Mouse (Mus musculus) thymus, adult 2 months (tissue): ENCODE results near the gene Olfr455. TPM values are rescaled to one million over a fixed set of nuclear protein-coding genes. Genes with fewer than 3 reads are reported as not detected.

ENCODE experiments used
- DNase-seq: peaks from one replicate; pipeline ENCODE4 v3.0.0; 2021
- H3K27ac ChIP-seq: fragments of 200-500 bp; 2 replicates; pipeline ENCODE4 v1.5.1; 2012; ENCODE audit warnings: low read length, control low read depth; ENCODE audit not compliant: control insufficient read depth, insufficient read depth
- H3K27me3 ChIP-seq: fragments of 200-500 bp; 2 replicates; pipeline ENCODE4 v1.6.1; 2012; ENCODE audit warnings: mild to moderate bottlenecking, low read length, moderate library complexity, mixed read lengths; ENCODE audit not compliant: control insufficient read depth, insufficient read depth
- H3K36me3 ChIP-seq: fragments of 200-500 bp; 2 replicates; pipeline ENCODE4 v1.6.1; 2012; ENCODE audit warnings: mild to moderate bottlenecking, low read length, moderate library complexity; ENCODE audit not compliant: control insufficient read depth, insufficient read depth
- H3K4me1 ChIP-seq: fragments of 200-500 bp; replicated peaks from 2 replicates; pipeline ENCODE4 v1.6.1; 2012; ENCODE audit warnings: low read length; ENCODE audit not compliant: control insufficient read depth, insufficient read depth
- H3K4me3 ChIP-seq: fragments of 200-500 bp; 2 replicates; pipeline ENCODE4 v1.5.1; 2012; ENCODE audit warnings: mild to moderate bottlenecking, low read length, control low read depth, moderate library complexity; ENCODE audit not compliant: control insufficient read depth, insufficient read depth
- CTCF ChIP-seq: fragments of 200-500 bp; IDR thresholded peaks from 2 replicates; pipeline ENCODE4 v1.5.1; 2012; ENCODE audit warnings: mild to moderate bottlenecking, control low read depth, low read length, moderate library complexity, borderline replicate concordance; ENCODE audit not compliant: control insufficient read depth, poor library complexity, insufficient read depth; ENCODE audit errors: extremely low read depth
- POLR2A ChIP-seq: fragments of 200-500 bp; IDR thresholded peaks from 2 replicates; pipeline ENCODE4 v1.6.1; 2012; ENCODE audit warnings: mild to moderate bottlenecking, low read length, control low read depth, moderate library complexity; ENCODE audit not compliant: control insufficient read depth, poor library complexity, insufficient read depth; ENCODE audit errors: extremely low read depth
- WGBS: fragments of 180-500 bp; shearing (Covaris S2); methylation state at CpG from one replicate; pipeline ENCODE4 v1.1.7; 2018; 5-methylcytosine and 5-hydroxymethylcytosine counted together
- polyA plus RNA-seq: library from polyadenylated mRNA; depleted of rRNA; stranded (reverse); fragments of >200 nt; gene quantifications from 2 replicates; pipeline ENCODE4 v1.2.3, GENCODE M21; 2012

Gene Olfr455
- polyA plus RNA-seq, 1 experiment = not detected

GRCm38 (mm10) chr6:42544846-42545245, 2.5 kb downstream of the Olfr455 start:
- H3K4me3 ChIP-seq = no peak overlapping the region
- no peak overlapping the region for H3K27ac ChIP-seq
- H3K4me1 ChIP-seq = no peaks in the 10 kb centered on the region
- TF ChIP-seq CTCF = no peak
- TF ChIP-seq POLR2A = no peak
- 75% methylated on average over 1 of the region's 1 CpGs for WGBS
- no peak for DNase-seq
- H3K36me3 ChIP-seq = no peaks in the 10 kb centered on the region
- no peaks in the 10 kb centered on the region for H3K27me3 ChIP-seq

- no peak overlapping the region for H3K27ac ChIP-seq
These were observed 5.1 kb downstream of the Olfr455 start for GRCm38 (mm10) chr6:42542036-42543031.

GRCm38 (mm10) chr6:42540681-42541080, 6.7 kb downstream of the Olfr455 start:
- TF ChIP-seq POLR2A = no peak
- TF ChIP-seq CTCF = no peak
- no peaks in the 10 kb centered on the region for H3K36me3 ChIP-seq
- no peak overlapping the region for H3K27ac ChIP-seq
- no peak for DNase-seq
- no peak overlapping the region for H3K4me3 ChIP-seq
- no peaks in the 10 kb centered on the region for H3K4me1 ChIP-seq
- whole genome bisulfite sequencing = 96% methylated on average over 1 of the region's 1 CpGs
- H3K27me3 ChIP-seq = no peaks in the 10 kb centered on the region

More at GRCm38 (mm10) chr6:42542036-42543031, 5.1 kb downstream of the Olfr455 start:
- TF ChIP-seq POLR2A (no peak), CTCF (no peak)
- Histone ChIP-seq H3K4me3 (no peak overlapping the region), H3K4me1 (no peaks in the 10 kb centered on the region), H3K27me3 (no peaks in the 10 kb centered on the region), H3K36me3 (no peaks in the 10 kb centered on the region)
- no peak for DNase-seq
- 70% methylated on average over 4 of the region's 4 CpGs for WGBS

- H3K27me3 ChIP-seq = no peaks in the 10 kb centered on the region
- TF ChIP-seq POLR2A (no peak), CTCF (no peak)
- 100% methylated on average over 1 of the region's 1 CpGs for WGBS
These were observed 7.7 kb downstream of the Olfr455 start for GRCm38 (mm10) chr6:42539711-42540110.

GRCm38 (mm10) chr6:42513461-42513860, 33.9 kb downstream of the Olfr455 start:
- Histone ChIP-seq H3K27ac (no peak overlapping the region), H3K4me1 (no peaks in the 10 kb centered on the region), H3K27me3 (no peaks in the 10 kb centered on the region), H3K4me3 (no peak overlapping the region), H3K36me3 (no peaks in the 10 kb centered on the region)
- DNase-seq = no peak
- 93% methylated on average over 1 of the region's 1 CpGs for WGBS
- TF ChIP-seq POLR2A = no peak
- TF ChIP-seq CTCF = no peak

More at GRCm38 (mm10) chr6:42539711-42540110, 7.7 kb downstream of the Olfr455 start:
- Histone ChIP-seq H3K4me3 (no peak overlapping the region), H3K27ac (no peak overlapping the region), H3K36me3 (no peaks in the 10 kb centered on the region), H3K4me1 (no peaks in the 10 kb centered on the region)
- DNase-seq = no peak

- Histone ChIP-seq H3K36me3 (no peaks in the 10 kb centered on the region), H3K27ac (no peak overlapping the region), H3K27me3 (no peaks in the 10 kb centered on the region), H3K4me1 (no peaks in the 10 kb centered on the region), H3K4me3 (no peak overlapping the region)
- TF ChIP-seq POLR2A = no peak
- no peak for TF ChIP-seq CTCF
- DNase-seq = no peak
These were observed 38.1 kb downstream of the Olfr455 start for GRCm38 (mm10) chr6:42509311-42509710.
